Mouse (Mus musculus): ENCODE results near the gene Tfap2a.

- no peak for TF ChIP-seq CTCF (conservative IDR thresholded peaks at IDR 0.05; ENCODE audit: low read length)
- no peak for TF ChIP-seq POU5F1 (IDR thresholded peaks at IDR 0.05; ENCODE audit: borderline replicate concordance, low read length)
- no peak for TF ChIP-seq NANOG (IDR thresholded peaks at IDR 0.05; ENCODE audit: borderline replicate concordance, low read length)
Measured at GRCm38 (mm10) chr13:40736107-40736780, 1.9 kb downstream of the Tfap2a start.
